Mouse (Mus musculus) adrenal gland, adult 8-10 months (tissue): ENCODE data around the gene Tmsb15b2. TPM values are rescaled to one million over a fixed set of nuclear protein-coding genes. Genes with fewer than 3 reads are reported as not detected.
"Not testable (repeated sequence)": the region's sequence is repeated elsewhere in the genome, so short reads cannot be mapped to it uniquely, and the experiment has no call there.

Source experiments
- DNase-seq: peaks from one replicate; pipeline ENCODE4 v3.0.0; 2022
- total RNA-seq, 4 experiments: library from RNA; stranded (reverse); gene quantifications; 2 replicates each; pipeline ENCODE4 v1.2.4; 2022

Tmsb15b2 gene
- 10 to 100 TPM; 14.3 to 23.8 (median 18.6) TPM for total RNA-seq

- not testable (repeated sequence) for DNase-seq
Observed at GRCm38 (mm10) chrX:136975397-136975796, at the start of gene Tmsb15b2. Gene Tmsb15b2 (minus strand): TSS chrX:136975497.

DNA sequence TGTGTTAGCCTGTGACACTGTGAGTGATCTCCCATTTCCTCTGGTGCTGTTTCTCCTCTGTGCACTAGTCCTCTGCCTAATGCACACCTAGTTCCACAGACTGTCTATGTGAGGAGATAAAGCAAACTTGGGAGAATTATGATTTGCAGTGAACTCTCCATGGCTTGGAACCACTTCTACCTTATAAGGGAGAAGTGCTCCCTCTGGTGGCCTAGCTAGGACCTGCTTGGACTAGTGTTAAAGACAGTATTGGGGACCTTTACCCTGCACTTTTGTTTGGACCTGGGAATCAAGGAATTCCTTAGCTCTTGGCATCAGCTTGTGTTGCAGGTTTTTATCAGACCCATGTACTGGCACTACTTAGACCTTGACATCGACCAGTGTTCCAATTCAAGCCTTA, 44.0 kb upstream of the Tmsb15b2 start:
- DNase-seq, result peak; percentile 11

- no peak for DNase-seq
Observed at GRCm38 (mm10) chrX:137017668-137018067, 42.4 kb upstream of the Tmsb15b2 start.

DNA sequence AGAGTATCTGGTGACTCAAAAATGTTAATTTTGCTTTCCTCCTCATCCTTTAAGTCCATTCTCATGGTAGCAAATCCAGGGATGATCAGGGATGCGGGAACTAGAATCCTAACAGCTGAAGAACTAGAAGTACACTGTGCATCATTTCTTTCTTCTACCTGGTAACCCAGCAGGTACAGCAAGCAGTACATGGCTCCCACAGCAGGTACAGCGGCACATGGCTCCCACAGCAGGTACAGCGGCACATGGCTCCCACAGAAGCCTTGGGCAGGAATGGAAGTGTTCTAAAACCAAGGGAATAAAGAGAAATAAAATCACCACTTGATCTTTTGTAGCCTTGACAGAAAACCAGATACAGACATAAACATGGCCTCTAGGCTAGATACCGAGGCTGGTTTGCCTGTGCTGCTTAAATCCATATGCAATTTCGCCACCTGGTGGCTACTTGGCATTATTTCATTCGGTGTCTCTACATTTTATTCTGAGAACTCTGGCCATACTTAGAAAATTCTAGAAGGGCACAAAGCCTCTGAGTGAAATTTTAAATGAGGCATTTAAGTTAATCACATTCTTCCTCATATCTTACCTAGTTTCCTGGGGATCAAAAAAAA, 39.9 kb upstream of the Tmsb15b2 start:
- no peak for DNase-seq

DNA sequence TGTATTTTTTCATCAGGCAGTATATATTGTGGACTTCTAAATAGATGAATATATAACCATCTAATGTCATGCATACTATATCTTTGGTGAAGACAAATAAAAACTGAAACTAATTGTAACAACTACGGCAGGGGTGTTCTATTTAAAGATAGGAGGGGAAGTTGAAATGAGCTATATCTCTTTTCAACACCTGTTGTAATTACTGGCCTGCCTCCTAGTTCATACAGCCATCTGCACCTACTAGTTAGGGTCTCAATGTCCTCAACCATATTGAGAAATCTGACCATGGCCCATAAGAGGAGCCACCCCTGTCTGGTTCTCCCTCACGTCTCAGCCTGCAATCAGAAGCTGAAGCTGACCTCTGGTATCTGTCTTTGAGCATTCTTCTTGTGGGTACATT, 21.0 kb upstream of the Tmsb15b2 start:
- no peak for DNase-seq

GRCm38 (mm10) chrX:136993641-136994040, 18.3 kb upstream of the Tmsb15b2 start:
- DNase-seq, result no peak

DNA sequence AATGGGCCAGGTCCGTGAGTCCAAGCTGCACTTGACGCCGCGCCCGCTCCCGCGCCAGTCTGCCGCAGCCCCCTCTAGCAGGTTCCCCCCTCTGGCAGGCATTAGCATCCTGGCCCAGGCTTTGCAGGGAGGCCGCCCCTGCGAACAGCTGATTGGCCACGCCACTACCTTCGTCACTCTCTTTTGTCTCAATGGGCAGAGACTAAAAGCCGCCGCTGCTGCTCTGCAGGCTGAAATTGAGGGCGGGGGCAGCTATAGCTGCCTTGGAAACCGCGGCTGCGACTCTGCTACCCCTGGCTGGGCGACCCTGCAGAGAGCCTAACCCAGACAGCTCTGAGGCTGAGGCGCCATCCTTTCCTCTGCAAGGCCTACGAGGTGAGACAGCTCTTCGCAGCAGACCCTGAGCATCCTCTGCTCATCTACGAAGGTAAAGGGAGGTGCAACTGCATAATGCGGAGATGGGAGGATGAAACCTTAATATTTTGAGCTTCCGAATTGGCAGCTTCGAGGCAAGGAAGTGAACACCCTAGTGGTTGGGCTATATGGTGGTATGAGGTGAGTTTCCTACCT, 17.8 kb upstream of the Tmsb15b2 start, which contains the start of gene Zcchc18:
Zcchc18 (plus strand) TSS at position 178 of the 570 bp plus-strand sequence.
- peak; percentile 36 for DNase-seq

- DNase-seq, result no peak
Observed at GRCm38 (mm10) chrX:136992191-136992965, 17.1 kb upstream of the Tmsb15b2 start.

- no peak for DNase-seq
Observed at GRCm38 (mm10) chrX:136991274-136991673, 16.0 kb upstream of the Tmsb15b2 start.

GRCm38 (mm10) chrX:136986039-136986438, 10.7 kb upstream of the Tmsb15b2 start:
- no peak for DNase-seq

- DNase-seq, result no peak
Observed at GRCm38 (mm10) chrX:136978616-136979015, 3.3 kb upstream of the Tmsb15b2 start.

DNA sequence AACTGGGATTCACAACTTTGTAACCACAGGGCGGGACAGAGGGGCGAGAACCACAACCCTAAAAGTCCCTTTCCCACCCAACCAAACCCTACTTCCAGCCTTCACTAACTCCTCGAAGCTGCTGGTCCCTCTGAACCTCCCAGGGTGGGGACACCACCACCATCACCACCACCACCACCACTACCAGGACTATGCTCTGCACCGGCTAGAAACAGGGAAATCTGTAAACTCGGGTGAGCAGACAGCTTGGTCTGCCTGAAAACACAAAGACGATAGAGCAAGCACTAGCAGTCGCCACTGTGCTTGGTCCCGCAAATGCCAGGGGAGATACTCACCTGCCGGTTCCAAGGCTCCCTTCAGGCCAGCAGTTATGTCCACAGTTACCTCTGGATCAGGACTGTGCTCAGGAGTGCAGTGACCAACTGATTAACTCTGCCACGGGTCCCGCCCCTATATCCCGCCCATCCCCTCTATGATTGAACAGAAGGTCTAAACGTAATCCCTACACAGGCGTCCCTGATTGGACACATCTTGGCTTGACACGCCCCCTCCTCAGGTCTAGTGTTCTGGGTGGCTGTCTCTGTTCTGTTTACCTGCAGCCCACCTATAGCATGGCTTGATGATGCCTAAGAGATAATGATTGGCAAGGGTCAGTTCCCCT, 1.3 kb upstream of the Tmsb15b2 start, which contains the start of the genes Tmsb15l and Tmsb15b1:
Tmsb15l (minus strand) TSS at position 446 of the 661 bp plus-strand sequence.
Tmsb15b1 (minus strand) TSS at position 451 of the 661 bp plus-strand sequence.
- peak; percentile 26 for DNase-seq

DNA sequence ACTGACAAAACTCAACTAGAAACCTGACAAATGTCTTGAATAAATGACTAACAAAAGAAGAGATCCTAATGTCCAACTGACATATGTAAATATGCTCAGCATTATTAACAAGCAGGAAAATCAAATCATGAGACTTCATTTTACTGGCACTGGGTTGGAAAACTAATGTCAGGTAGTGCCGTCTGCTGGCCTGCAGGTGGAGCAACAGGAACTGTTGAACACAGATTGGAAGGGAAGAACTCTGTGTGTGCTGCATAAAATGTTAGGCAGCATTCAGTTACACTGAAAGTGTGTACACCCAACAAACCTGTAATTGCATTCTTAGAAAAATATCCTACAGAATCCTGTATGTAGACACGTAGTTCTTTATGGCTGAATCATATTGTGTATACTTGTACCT, 15.6 kb downstream of the Tmsb15b2 start:
- DNase-seq, result no peak

DNA sequence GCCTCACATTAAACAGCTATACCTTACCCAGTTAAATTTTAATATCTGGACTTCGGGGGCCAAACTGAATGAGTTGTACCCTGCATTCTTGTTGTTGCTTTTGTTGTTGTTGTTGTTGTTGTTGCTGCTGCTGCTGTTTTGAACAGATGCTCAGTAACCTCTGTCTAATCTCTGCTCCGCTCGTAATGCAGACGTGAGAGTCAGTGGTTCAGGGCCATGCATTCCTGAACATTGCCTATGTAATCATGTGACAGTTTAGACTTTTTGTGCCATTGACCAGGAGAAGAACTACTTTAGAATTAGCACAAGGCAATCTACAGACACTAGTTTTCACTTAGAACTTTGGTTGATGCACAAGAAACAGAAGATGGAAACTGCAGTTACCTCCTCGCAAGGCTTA, 17.0 kb downstream of the Tmsb15b2 start:
- not testable (repeated sequence) for DNase-seq

- DNase-seq, result peak; percentile 58
Observed at GRCm38 (mm10) chrX:136957583-136958279, 17.6 kb downstream of the Tmsb15b2 start.

DNA sequence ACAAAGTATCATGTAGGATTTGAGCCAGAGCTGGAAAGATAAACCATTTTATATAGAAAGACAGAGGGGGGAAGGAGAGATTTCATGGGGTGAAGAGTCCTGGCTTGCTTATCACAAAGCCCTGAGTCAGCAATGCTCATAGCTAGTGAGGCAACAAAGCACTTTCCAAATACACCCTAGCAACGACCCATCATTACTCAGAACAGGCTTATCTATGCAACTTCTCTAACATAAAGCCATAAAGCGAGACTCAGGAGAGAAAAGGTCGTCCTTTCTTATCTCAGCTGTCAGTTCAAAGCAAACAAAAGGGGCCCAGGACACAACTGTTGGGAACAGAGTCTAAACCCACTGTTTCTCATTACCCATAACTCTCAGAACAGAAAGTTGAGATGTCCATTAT, 37.3 kb downstream of the Tmsb15b2 start:
- DNase-seq, result no peak

- no peak for DNase-seq
Observed at GRCm38 (mm10) chrX:136927031-136927430, 48.3 kb downstream of the Tmsb15b2 start, which contains the start of gene H2bfm. Gene H2bfm (plus strand): TSS chrX:136927325.

DNA sequence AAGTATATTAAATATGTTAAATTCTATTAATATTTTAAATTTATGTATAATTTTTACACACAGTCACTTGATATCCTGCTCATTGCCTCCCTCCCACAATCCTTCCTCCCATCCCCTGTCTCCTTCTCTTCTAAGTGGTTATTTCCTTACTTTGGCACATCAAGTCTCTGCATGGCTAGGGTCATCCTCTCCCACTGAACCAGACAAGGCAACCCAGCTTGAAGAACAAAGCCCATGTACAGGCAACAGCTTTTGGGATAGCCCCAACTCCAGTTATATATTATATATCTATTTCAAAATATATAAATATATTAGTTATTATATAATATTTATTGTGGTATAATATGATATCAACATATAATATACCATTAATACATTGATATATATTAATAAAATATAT, 49.4 kb downstream of the Tmsb15b2 start:
- DNase-seq, result no peak
